Mouse (Mus musculus) testis, adult 2 months (tissue): ENCODE data around the gene Tgfbr3. TPM values are rescaled to one million over a fixed set of nuclear protein-coding genes. Genes with fewer than 3 reads are reported as not detected.

Experiments
- H3K27ac ChIP-seq: fragments of 200-500 bp; 2 replicates; pipeline ENCODE4 v1.5.1; 2012; ENCODE audit warnings: low read depth, low read length; ENCODE audit not compliant: control insufficient read depth, insufficient read depth
- H3K27me3 ChIP-seq: fragments of 200-500 bp; 2 replicates; pipeline ENCODE4 v1.6.1; 2012; ENCODE audit warnings: mild to moderate bottlenecking, low read length, moderate library complexity; ENCODE audit not compliant: control insufficient read depth, insufficient read depth
- H3K36me3 ChIP-seq: fragments of 200-500 bp; 2 replicates; pipeline ENCODE4 v1.6.1; 2012; ENCODE audit warnings: mild to moderate bottlenecking, low read length; ENCODE audit not compliant: control insufficient read depth, insufficient read depth
- H3K4me1 ChIP-seq: fragments of 200-500 bp; 2 replicates; pipeline ENCODE4 v1.6.1; 2012; ENCODE audit warnings: low read length; ENCODE audit not compliant: control insufficient read depth, insufficient read depth
- H3K4me3 ChIP-seq: fragments of 200-500 bp; 2 replicates; pipeline ENCODE4 v1.5.1; 2012; ENCODE audit warnings: low read depth, mild to moderate bottlenecking, low read length, moderate library complexity, mixed read lengths; ENCODE audit not compliant: control insufficient read depth
- CTCF ChIP-seq: fragments of 200-500 bp; IDR thresholded peaks from 2 replicates; pipeline ENCODE4 v1.5.1; 2012; ENCODE audit warnings: low read depth, mild to moderate bottlenecking, inconsistent platforms, low read length, moderate library complexity; ENCODE audit not compliant: control insufficient read depth, insufficient read depth, insufficient replicate concordance
- POLR2A ChIP-seq: fragments of 200-500 bp; IDR thresholded peaks from 2 replicates; pipeline ENCODE4 v1.6.1; 2012; ENCODE audit warnings: low read depth, mild to moderate bottlenecking, inconsistent platforms, low read length, moderate library complexity; ENCODE audit not compliant: control insufficient read depth
- polyA plus RNA-seq: library from polyadenylated mRNA; depleted of rRNA; stranded (reverse); fragments of >200 nt; gene quantifications from 2 replicates; pipeline ENCODE4 v1.2.3, GENCODE M21; 2012

Tgfbr3 gene
- polyA plus RNA-seq, 1 experiment: 8.4 TPM

GRCm38 (mm10) chr5:107298854-107299253 is 9.4 kb upstream of the Tgfbr3 start:
- H3K4me3 ChIP-seq: no peak overlapping the region
- peaks cover 5% of the 10 kb centered on the region for H3K4me1 ChIP-seq
- no peaks in the 10 kb centered on the region for H3K27me3 ChIP-seq
- no peaks in the 10 kb centered on the region for H3K36me3 ChIP-seq
- H3K27ac ChIP-seq: no peak overlapping the region
- TF ChIP-seq POLR2A (no peak), CTCF (no peak)

- no peaks in the 10 kb centered on the region for H3K27me3 ChIP-seq
- no peak overlapping the region for H3K27ac ChIP-seq
- no peaks in the 10 kb centered on the region for H3K36me3 ChIP-seq
- no peak overlapping the region for H3K4me3 ChIP-seq
- H3K4me1 ChIP-seq: no peaks in the 10 kb centered on the region; the same call in 1 of the 2 replicates
- TF ChIP-seq CTCF (no peak), POLR2A (no peak)
Measured at GRCm38 (mm10) chr5:107296512-107297322, 7.3 kb upstream of the Tgfbr3 start.

- TF ChIP-seq POLR2A: no peak
- no peak for TF ChIP-seq CTCF
- no peaks in the 10 kb centered on the region for H3K27me3 ChIP-seq
- no peaks in the 10 kb centered on the region; the same call in 1 of the 2 replicates for H3K4me1 ChIP-seq
- H3K27ac ChIP-seq: no peak overlapping the region
- H3K4me3 ChIP-seq: no peak overlapping the region
- H3K36me3 ChIP-seq: no peaks in the 10 kb centered on the region
Measured at GRCm38 (mm10) chr5:107295817-107296511, 6.5 kb upstream of the Tgfbr3 start.

- Histone ChIP-seq H3K36me3 (no peaks in the 10 kb centered on the region), H3K27ac (no peak overlapping the region), H3K27me3 (no peaks in the 10 kb centered on the region), H3K4me1 (no peaks in the 10 kb centered on the region; the same call in 1 of the 2 replicates), H3K4me3 (no peak overlapping the region)
- TF ChIP-seq POLR2A (no peak), CTCF (no peak)
Measured at GRCm38 (mm10) chr5:107295061-107295816, 5.8 kb upstream of the Tgfbr3 start.

- Histone ChIP-seq H3K36me3 (no peaks in the 10 kb centered on the region), H3K27me3 (no peaks in the 10 kb centered on the region), H3K27ac (no peak overlapping the region), H3K4me1 (peaks cover 5% of the 10 kb centered on the region), H3K4me3 (no peak overlapping the region)
- no peak for TF ChIP-seq CTCF
- TF ChIP-seq POLR2A: no peak
Measured at GRCm38 (mm10) chr5:107294041-107294440, 4.6 kb upstream of the Tgfbr3 start.

GRCm38 (mm10) chr5:107289986-107290385 is 557 bp upstream of the Tgfbr3 start:
- Histone ChIP-seq H3K27ac (no peak overlapping the region), H3K4me1 (peaks cover 13% of the 10 kb centered on the region), H3K36me3 (no peaks in the 10 kb centered on the region), H3K4me3 (no peak overlapping the region), H3K27me3 (no peaks in the 10 kb centered on the region)
- TF ChIP-seq CTCF (no peak), POLR2A (no peak)
